Mouse (Mus musculus): ENCODE results near the gene Rchy1.
A peak's percentile ranks its signal among the peaks of the same experiment; 100 is the strongest.
"Not testable (repeated sequence)": the region's sequence is repeated elsewhere in the genome, so short reads cannot be mapped to it uniquely, and the experiment has no call there.

Gene Rchy1

GRCm38 (mm10) chr5:91960606-91961254 is 2.1 kb downstream of the Rchy1 start:
- no peak for DNase-seq (ENCODE audit: low read depth, low spot score)

DNA sequence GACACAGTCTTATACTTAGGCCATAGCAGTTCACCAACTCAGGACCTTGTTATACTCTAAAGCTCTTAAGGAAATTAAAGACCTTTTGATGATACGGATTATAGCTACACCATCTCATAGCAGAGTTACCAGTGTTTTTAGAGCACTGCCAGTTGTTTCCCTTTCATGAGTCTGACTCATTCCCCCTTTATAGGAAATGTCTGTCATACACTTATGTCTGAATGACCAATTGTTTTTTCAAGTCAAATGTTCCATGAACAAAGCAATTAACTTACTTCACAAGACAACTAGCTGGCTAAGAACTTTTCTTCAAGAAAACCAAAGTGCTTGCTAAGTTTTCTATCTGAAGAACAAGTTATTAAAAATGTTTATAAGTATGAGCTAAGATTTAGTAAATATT is 2.9 kb downstream of the Rchy1 start:
- peak; percentile 10 for DNase-seq (ENCODE audit: low read depth, low spot score)

- DNase-seq (ENCODE audit: low read depth, low spot score), result no peak
These were observed 3.8 kb downstream of the Rchy1 start for GRCm38 (mm10) chr5:91959096-91959495.

- DNase-seq (ENCODE audit: low read depth, low spot score), result no peak
These were observed 5.7 kb downstream of the Rchy1 start for GRCm38 (mm10) chr5:91956991-91957760.

GRCm38 (mm10) chr5:91951404-91951803 is 11.5 kb downstream of the Rchy1 start:
- peak; percentile 18 for DNase-seq (ENCODE audit: low read depth, low spot score)

- no peak for DNase-seq (ENCODE audit: low read depth, low spot score)
These were observed 13.4 kb downstream of the Rchy1 start for GRCm38 (mm10) chr5:91949441-91949840.

DNA sequence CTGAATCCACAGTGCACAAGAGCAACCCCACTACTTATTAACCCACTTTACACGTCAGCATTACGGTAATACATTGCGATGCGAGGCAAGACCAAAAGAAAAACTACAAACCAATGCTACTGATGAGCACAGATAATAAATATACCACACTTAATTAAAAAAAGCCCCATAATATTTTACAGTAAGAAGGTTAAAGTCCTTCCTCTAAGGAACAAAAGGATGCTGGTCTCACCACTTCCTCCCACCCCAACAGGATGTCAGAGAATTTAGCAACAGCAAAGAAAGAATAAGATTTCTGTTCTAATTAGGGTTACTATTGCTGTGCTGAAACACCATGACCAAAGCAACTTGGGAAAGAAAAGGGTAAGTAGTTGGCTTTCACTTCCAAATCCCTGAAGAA is 15.9 kb downstream of the Rchy1 start:
- peak; percentile 31 for DNase-seq (ENCODE audit: low read depth, low spot score)

GRCm38 (mm10) chr5:91945609-91946008 is 17.3 kb downstream of the Rchy1 start:
- DNase-seq (ENCODE audit: low read depth, low spot score), result not testable (repeated sequence)

DNA sequence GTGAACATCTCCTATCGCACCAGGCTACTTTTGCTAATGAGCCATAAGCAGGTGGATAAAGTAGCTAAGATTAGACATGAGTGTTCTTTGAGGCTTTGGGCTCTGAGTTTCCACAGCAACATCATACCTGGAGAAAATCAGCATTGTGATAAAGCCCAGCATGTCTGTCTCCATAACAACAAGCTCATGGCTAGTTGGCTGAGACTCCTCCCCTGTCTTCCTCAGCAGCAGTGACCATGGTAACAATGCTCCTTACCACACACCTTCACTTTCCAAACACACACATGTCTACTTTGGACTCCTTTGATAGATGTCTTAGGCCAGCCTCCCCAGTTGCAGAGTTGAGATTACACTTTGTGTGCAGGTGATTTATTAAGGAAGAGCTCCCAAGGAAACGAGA is 49.6 kb downstream of the Rchy1 start:
- no peak for DNase-seq (ENCODE audit: low read depth, low spot score)

- no peak for DNase-seq (ENCODE audit: low read depth, low spot score)
These were observed 51.3 kb downstream of the Rchy1 start for GRCm38 (mm10) chr5:91911384-91912106.

GRCm38 (mm10) chr5:91910616-91911015 is 52.3 kb downstream of the Rchy1 start:
- no peak for DNase-seq (ENCODE audit: low read depth, low spot score)

DNA sequence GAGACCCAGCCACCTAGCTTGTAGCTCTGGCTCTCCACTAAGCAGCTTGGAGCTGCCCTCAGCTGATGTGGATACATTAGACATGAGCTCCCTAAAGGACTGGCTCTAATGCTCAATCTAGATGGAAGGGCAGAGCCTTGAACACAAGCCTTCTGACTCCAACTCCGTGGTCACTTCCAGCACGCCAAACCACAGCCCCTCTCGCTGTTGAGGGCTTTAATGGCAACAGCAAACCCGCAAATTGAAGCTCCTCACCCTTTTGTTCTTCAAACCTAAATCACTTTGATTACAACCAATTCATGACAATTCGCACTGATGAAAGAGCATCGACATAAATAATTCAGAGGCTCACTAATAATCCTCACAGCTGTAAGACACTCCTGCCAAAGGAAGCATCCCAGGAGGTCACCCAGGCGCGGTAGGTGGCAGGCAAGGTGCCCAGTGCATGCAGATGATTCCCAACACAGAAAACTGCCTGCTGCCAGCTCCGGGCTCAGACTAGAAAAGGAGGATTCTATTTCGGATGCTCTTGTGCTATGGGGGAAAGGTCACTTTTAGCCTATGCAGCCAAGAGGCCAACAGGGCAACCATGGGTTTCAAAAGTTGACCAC is 53.8 kb downstream of the Rchy1 start:
- DNase-seq (ENCODE audit: low read depth, low spot score), result no peak

All from CD4-positive, CD25-positive, alpha-beta regulatory T cell, adult 2 months (primary cell).